Mouse (Mus musculus): ENCODE data around the gene Jpt2. TPM values are rescaled to one million over a fixed set of nuclear protein-coding genes. Genes with fewer than 3 reads are reported as not detected.

Jpt2 gene
- polyA plus RNA-seq, 1 experiment from 2014 or later: 170 TPM

DNA sequence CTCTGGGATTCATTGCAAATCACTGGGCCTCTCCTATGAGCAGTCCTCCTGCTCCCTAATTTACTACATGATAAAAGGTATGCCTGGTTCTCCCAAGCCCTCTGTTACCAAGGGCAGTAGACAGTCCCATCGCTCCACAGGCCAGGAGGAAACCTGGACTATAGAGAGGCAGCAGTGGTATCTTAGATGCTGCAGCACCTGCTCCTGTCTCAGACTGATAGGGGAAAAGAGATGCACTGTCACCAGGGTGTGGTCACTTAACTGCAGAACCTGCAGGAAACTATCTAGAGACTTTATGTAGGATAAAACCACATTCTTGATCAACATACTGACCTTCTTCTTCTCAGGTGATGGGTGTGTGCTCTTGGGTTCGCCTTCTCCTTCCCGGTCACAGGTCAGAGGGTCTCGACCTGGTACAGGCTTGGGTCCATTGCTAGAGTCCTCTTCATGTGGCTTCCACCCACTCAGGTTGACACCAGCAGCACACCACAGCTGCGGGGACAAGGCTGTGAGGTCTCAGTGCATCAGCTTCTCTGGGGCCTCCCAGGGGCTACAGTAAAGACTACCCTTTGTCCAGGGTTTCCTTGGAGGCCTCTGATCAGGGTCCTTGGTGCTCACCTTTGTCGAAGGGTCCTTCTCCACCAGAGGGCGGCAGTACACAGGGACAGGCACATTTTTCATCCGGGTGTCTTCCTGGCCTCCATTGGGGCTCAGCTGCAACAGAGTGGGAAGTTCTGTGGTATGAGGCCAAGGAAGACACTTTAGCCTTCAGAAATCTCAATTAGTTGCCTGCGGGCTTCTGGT, 57.6 kb downstream of the Jpt2 start:
- Histone ChIP-seq H3K9ac (no peak overlapping the region), H3K27me3 (no peaks in the 10 kb centered on the region), H3K4me1 (peaks cover 2% of the 10 kb centered on the region), H3K4me3 (no peak overlapping the region), H3K9me3 (no peaks in the 10 kb centered on the region), H3K27ac (no peak overlapping the region), H3K36me3 (peaks cover 100% of the 10 kb centered on the region), H3K4me2 (no peak overlapping the region)
- 70% methylated on average over 9 of the region's 9 CpGs for WGBS
- ATAC-seq (ENCODE audit: insufficient number of reproducible peaks, low FRiP score, low TSS enrichment, low read depth): no peak

DNA sequence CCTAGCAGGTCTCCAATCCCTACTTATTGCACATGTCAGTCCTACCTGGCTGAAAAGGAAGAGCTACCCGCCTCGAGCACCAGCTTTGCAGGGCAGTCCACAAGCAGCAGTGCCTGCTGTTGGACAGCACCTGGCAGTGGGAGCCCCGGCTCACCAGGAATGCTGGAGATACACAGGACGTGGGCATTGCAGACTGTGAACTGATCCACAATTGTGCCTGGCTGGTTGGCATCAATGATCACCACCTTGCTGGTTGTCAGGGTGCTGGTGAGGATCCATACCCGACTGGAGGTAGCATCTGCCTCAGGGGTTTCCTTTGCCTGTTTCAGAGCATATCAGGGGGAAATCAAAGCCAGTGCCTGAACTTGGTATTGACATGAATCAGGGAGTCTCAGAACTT, 58.4 kb downstream of the Jpt2 start:
- peaks cover 9% of the 10 kb centered on the region for H3K4me1 ChIP-seq
- H3K9me3 ChIP-seq: no peaks in the 10 kb centered on the region
- ATAC-seq (ENCODE audit: insufficient number of reproducible peaks, low FRiP score, low TSS enrichment, low read depth): no peak
- H3K4me2 ChIP-seq: no peak overlapping the region
- peaks cover 100% of the 10 kb centered on the region for H3K36me3 ChIP-seq
- no peaks in the 10 kb centered on the region for H3K27me3 ChIP-seq
- H3K4me3 ChIP-seq: no peak overlapping the region
- WGBS: 95% methylated on average over 5 of the region's 5 CpGs
- no peak overlapping the region for H3K27ac ChIP-seq
- H3K9ac ChIP-seq: no peak overlapping the region

DNA sequence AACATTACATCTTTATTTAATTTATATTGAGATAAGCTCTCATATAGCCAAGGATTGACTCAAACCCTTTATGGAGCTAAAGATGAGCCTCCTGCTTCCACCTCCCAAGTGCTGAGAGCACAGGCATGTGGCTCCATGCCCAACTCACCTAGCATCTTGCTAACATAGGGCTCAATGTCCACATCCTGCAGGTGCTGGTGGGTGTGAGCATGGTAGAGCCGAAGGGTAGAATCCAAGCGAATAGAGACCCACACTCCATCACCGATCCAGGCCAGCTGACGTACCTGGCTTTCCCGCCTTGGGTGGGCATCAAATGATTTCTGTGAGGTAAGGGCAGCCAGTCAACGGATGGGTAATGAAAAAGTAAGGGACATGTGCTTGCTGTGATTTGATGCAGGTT, 60.5 kb downstream of the Jpt2 start:
- Histone ChIP-seq H3K4me1 (peaks cover 27% of the 10 kb centered on the region), H3K36me3 (peaks cover 80% of the 10 kb centered on the region), H3K4me3 (no peak overlapping the region), H3K27ac (no peak overlapping the region), H3K9ac (no peak overlapping the region), H3K27me3 (no peaks in the 10 kb centered on the region), H3K9me3 (no peaks in the 10 kb centered on the region), H3K4me2 (no peak overlapping the region)
- ATAC-seq (ENCODE audit: insufficient number of reproducible peaks, low FRiP score, low TSS enrichment, low read depth): no peak
- WGBS: 89% methylated on average over 6 of the region's 6 CpGs

DNA sequence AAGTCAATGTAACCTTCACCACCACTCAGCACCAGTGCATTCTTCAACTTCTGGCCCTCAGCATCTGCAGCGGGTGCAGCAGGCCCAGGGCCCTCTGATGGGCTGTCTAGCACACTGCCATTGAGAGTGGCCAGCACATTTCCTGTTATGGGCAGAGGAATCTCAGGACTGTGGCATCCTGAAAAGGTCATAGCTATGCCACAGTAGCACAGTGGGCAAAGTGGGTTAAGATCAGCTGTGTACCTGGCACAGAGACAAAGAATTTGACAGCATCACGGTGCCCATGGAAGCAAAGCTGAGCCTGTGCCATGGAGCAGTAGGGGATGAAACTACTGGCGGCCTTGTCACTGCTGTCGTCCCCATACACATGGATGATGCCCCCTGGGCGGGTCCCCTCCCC, 61.3 kb downstream of the Jpt2 start:
- Histone ChIP-seq H3K4me2 (no peak overlapping the region), H3K27ac (no peak overlapping the region), H3K9me3 (no peaks in the 10 kb centered on the region), H3K9ac (no peak overlapping the region), H3K36me3 (peaks cover 72% of the 10 kb centered on the region), H3K4me1 (peaks cover 31% of the 10 kb centered on the region), H3K4me3 (no peak overlapping the region), H3K27me3 (no peaks in the 10 kb centered on the region)
- WGBS: 76% methylated on average over 5 of the region's 5 CpGs
- no peak for ATAC-seq (ENCODE audit: insufficient number of reproducible peaks, low FRiP score, low TSS enrichment, low read depth)

DNA sequence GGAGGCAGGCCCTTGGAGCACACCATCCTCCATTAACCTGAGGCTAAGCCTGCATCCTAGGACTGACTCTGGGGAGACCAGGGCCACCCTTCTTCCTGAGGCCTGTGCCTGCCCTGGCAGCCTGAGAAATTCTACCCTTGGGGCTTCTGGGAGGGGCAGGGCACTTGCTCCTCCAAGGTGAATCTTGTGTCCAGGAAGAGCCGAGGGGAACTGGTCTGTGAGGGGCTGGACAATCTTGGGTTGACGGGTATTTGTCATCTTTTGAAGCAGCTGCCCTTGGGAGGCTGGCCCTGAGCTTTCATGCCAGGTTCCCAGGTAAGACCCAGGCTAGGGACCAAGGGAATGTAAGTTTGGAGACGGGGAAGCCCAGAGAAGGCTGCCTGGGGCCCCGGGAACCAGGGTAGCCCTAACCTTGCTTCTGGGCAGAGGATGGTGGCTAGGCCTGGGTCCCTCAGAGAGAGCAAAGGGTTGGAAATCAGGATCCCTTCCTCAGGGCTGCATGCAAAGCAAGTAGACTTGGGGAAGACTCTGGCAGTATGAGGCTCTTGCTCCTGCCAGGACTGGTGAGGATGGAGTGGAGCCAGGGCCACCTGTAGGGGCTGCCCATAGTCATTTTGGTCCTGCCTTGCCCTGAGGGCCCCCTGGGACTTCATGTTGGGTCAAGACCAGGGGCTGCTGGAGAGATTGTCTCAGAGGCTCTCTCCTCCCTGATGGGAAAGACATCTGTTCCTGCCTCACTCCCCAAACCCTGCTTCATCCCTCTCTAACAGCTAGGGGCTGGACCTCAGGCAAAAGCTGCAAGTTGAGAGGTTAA, 62.2 kb downstream of the Jpt2 start:
- peaks cover 40% of the 10 kb centered on the region for H3K4me1 ChIP-seq
- peaks cover 68% of the 10 kb centered on the region for H3K36me3 ChIP-seq
- H3K27me3 ChIP-seq: no peaks in the 10 kb centered on the region
- no peak overlapping the region for H3K27ac ChIP-seq
- ATAC-seq (ENCODE audit: insufficient number of reproducible peaks, low FRiP score, low TSS enrichment, low read depth): no peak
- 0 out of 2 replicates have a peak overlapping the region, but pooled peaks have one; percentile 10 for H3K4me2 ChIP-seq
- 78% methylated on average over 4 of the region's 4 CpGs for WGBS
- H3K9me3 ChIP-seq: no peaks in the 10 kb centered on the region
- H3K4me3 ChIP-seq: no peak overlapping the region
- no peak overlapping the region for H3K9ac ChIP-seq

DNA sequence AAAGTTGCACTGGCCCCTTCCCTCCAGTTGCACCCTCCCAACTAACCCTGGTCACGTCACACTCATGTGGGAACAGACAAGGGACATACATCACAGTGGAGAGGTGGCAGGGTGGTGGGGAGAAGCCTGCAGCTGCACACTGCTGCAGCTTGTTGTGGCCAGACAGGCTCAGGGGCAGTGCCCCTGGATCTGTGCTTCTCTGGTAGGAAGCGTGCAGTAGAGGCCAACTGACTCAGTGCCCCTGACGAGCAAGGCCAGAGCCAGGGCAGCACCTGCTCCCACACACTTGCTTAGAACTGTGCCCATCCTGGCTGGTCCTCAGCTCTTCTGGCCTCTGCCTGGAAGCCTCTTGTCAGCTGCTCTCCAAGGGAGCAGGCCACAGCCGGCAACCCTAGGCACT, 62.9 kb downstream of the Jpt2 start:
- peak overlapping the region; percentile 90 for H3K4me3 ChIP-seq
- no peaks in the 10 kb centered on the region for H3K27me3 ChIP-seq
- no peak overlapping the region for H3K27ac ChIP-seq
- H3K9ac ChIP-seq: no peak overlapping the region
- peaks cover 68% of the 10 kb centered on the region for H3K36me3 ChIP-seq
- H3K9me3 ChIP-seq: no peaks in the 10 kb centered on the region
- no peak for ATAC-seq (ENCODE audit: insufficient number of reproducible peaks, low FRiP score, low TSS enrichment, low read depth)
- 0 out of 2 replicates have a peak overlapping the region, but pooled peaks have one; percentile 10 for H3K4me2 ChIP-seq
- WGBS: 82% methylated on average over 4 of the region's 4 CpGs
- peaks cover 40% of the 10 kb centered on the region for H3K4me1 ChIP-seq

DNA sequence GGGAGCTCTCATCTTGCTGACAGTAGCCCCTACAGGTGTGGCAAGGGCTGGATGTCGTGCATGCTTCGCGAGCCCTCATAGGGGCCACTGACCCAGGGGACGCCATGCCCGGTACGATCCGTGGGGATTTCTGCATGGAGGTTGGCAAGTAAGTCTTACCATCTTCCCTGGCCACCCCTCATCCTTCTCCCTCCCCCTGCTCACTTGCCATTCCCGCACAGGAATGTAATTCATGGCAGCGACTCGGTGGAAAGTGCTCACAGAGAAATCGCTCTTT, 63.6 kb downstream of the Jpt2 start:
- Histone ChIP-seq H3K27me3 (no peaks in the 10 kb centered on the region), H3K27ac (peak overlapping the region; percentile 89), H3K9ac (peak overlapping the region; percentile 92), H3K4me3 (peak overlapping the region; percentile 90), H3K36me3 (peaks cover 68% of the 10 kb centered on the region), H3K4me2 (peak overlapping the region; percentile 95), H3K4me1 (peaks cover 40% of the 10 kb centered on the region), H3K9me3 (no peaks in the 10 kb centered on the region)
- 34% methylated on average over 11 of the region's 11 CpGs for WGBS
- no peak for ATAC-seq (ENCODE audit: insufficient number of reproducible peaks, low FRiP score, low TSS enrichment, low read depth)

DNA sequence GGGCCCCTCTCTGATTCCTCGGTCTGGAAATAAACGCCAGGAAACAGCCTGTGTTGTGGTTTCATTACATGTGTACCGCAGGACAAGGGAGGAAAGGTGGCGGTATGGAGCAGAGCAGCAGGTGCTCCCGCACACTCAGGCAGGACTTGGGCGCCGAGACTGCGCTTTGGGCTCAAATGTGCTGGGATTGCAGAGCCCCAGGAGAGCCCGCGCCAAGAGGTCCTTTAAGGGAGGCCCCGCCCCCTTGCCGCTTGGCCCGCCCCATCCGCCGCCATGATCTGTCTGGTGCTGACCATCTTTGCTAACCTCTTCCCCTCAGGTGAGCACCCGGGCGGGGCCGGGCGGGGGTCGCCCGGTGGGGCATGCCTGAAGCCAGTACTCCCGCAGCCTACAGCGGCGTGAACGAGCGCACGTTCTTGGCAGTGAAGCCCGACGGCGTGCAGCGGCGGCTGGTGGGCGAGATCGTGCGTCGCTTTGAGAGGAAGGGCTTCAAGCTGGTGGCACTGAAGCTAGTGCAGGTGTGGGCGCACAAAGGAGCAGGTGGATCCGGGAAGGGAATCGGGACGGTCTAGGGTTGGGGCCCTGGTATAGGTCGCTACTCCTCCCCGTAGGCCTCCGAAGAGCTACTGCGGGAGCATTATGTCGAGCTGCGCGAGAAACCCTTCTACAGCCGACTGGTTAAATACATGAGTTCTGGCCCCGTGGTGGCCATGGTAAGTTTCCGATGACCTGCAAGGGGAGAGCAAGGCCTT, 64.1 kb downstream of the Jpt2 start, which contains the start of gene Nme3:
TSS of gene Nme3 (plus strand) at position 260 of the 752 bp plus-strand sequence.
- Histone ChIP-seq H3K27me3 (no peaks in the 10 kb centered on the region), H3K36me3 (peaks cover 67% of the 10 kb centered on the region), H3K4me2 (peak within 1 kb of the TSS; percentile 95), H3K9me3 (no peaks in the 10 kb centered on the region), H3K4me3 (peak within 1 kb of the TSS; percentile 90), H3K4me1 (peaks cover 40% of the 10 kb centered on the region), H3K9ac (peak within 1 kb of the TSS; percentile 92), H3K27ac (peak within 1 kb of the TSS; percentile 89)
- 1% methylated on average over 50 of the region's 50 CpGs for WGBS
- ATAC-seq (ENCODE audit: insufficient number of reproducible peaks, low FRiP score, low TSS enrichment, low read depth): no peak

DNA sequence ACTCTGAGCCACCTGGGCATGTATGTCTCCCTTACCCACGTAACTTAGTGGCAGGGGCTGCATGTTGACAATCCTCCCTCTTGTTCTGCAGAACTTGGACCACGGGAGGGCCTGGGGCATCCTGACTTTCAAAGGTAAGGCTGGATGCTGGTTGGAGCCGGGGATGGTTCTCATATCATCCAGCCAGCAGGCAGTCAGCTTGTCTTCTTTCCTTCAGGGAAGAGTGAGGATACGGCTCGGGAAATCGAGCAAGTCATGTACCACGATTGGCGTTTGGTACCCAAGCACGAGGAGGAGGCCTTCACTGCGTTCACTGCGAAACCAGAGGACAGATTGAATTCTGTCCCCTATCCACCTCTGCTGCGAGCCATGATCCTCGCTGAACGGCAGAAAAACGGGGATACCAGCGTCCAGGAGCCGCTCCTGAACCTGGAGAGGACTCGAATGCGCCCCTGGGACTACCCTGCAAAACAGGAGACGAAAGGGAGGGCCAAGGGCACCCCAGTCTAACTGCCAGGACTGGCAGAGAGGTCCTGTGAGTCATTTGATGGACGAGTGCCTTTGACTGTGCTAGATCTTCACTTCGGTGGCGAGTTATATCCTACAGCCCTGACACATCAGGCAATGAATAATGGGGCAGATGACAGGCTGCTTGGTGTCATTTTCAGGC, 64.8 kb downstream of the Jpt2 start:
- peak overlapping the region; percentile 90 for H3K4me3 ChIP-seq
- WGBS: 11% methylated on average over 23 of the region's 23 CpGs
- peak overlapping the region; percentile 92 for H3K9ac ChIP-seq
- H3K4me2 ChIP-seq: peak overlapping the region; percentile 95
- no peaks in the 10 kb centered on the region for H3K9me3 ChIP-seq
- H3K36me3 ChIP-seq: peaks cover 67% of the 10 kb centered on the region
- peaks cover 40% of the 10 kb centered on the region for H3K4me1 ChIP-seq
- ATAC-seq (ENCODE audit: insufficient number of reproducible peaks, low FRiP score, low TSS enrichment, low read depth): no peak
- H3K27ac ChIP-seq: peak overlapping the region; percentile 89
- H3K27me3 ChIP-seq: no peaks in the 10 kb centered on the region

DNA sequence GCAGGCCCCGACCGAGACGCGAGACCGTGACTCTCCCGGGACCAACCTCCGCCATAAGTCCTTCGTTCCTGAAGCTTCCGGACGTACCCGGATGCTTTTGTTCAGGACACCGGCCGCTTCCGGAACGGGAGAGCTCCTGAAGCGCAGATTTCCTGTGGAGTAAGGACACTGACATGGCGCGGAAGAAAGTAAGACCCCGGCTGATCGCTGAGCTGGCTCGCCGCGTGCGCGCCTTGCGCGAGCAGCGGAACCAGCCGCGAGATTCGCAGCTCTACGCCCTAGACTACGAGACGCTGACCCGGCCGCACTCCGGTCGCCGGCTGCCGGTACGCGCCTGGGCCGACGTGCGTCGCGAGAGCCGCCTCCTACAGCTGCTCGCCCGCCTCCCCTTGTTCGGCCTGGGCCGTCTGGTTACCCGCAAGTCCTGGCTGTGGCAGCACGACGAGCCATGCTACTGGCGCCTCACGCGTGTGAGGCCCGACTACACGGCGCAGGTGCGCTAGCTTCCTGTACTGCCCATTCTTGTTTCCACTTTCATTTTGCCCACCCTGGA, 65.4 kb downstream of the Jpt2 start, which contains the start of the genes Eme2 and Mrps34:
TSS of gene Eme2 (minus strand) at position 93 of the 553 bp plus-strand sequence.
TSS of gene Mrps34 (plus strand) at position 122 of the 553 bp plus-strand sequence.
- Histone ChIP-seq H3K27ac (peak within 1 kb of the TSS; percentile 89), H3K36me3 (peaks cover 67% of the 10 kb centered on the region), H3K4me1 (peaks cover 40% of the 10 kb centered on the region), H3K9ac (peak within 1 kb of the TSS; percentile 92), H3K4me3 (peak within 1 kb of the TSS; percentile 90), H3K9me3 (no peaks in the 10 kb centered on the region), H3K27me3 (no peaks in the 10 kb centered on the region), H3K4me2 (peak within 1 kb of the TSS; percentile 95)
- under 1% methylated on average over 62 of the region's 62 CpGs for WGBS
- ATAC-seq (ENCODE audit: insufficient number of reproducible peaks, low FRiP score, low TSS enrichment, low read depth): peak; percentile 54; the same call in 1 of the 2 replicates
